24 mouse cellular contexts compared by ENCODE assay signal in the genomic region with DNA sequence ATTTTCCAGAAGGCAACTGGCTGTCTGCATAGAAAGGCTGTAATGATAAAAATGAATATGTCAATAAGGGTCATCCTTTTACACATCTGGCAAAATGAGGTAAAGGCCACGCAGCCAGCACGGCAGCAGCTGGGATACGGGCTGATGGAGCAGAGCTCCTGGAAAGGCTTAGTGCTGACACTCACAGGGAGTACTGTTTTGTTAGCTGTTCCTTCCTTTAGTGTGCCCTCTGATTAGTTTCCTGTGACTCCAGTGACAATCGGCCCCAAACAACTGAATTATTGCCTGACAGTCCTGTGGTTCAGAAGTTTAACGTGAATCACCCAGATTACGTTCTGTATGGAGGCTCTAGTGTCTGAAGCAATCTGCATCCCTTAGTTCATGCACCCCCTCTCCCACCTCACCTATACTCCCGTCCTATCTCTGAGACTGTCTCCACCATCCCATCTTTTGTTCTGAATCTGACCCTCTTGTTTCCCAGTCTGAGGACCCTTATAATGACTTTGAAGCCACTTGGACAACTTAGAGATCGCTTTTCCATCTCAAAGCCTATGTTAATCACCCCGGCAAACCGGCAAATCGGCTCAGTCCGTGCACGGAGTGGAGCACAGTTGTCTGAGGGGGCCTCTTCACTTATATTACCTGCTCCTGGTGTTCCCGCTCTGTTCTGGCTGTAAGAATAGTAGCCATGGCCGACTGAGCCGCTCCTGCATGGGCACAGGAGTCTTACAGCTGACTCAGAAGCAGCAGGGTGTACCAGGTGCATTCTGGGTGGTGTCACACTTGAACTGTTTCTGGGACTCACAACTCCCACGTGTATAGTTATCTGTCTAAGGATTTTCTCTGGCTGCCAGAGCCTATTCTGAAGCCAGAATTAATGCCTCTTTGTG. TPM values are rescaled to one million over a fixed set of nuclear protein-coding genes. Genes with fewer than 3 reads are reported as not detected.
DNase-seq lines count a peak whose midpoint lies in the region; ATAC-seq and TF ChIP-seq lines count a peak whose summit lies in the region.
"Had no signal": no experiment of that assay in that cellular context is flagged by ENCODE, and none has a peak within 500 bp of the region (broad histone marks: within the 10 kb centered on the region; RNA-seq: fewer than 3 reads in every experiment).

No protein-coding gene starts in this region.

- H3K27ac ChIP-seq in heart, postnatal 0 days (ENCODE audit: low read depth) = no peak overlapping the region
- H3K27ac ChIP-seq in kidney, postnatal 0 days = peak overlapping the region; percentile 70
- no peak overlapping the region for H3K27ac ChIP-seq in heart, adult 2 months
- H3K27ac ChIP-seq: heart, embryonic 13.5 days; hindbrain, embryonic 14.5 days; liver, embryonic 13.5 days; neural tube, embryonic 12.5 days; stomach, embryonic 15.5 days had no signal

- no peaks in the 10 kb centered on the region for H3K4me1 ChIP-seq in heart, postnatal 0 days (ENCODE audit: control insufficient read depth, insufficient read depth)
- H3K4me1 ChIP-seq in E14TG2a.4 (replicated peaks; ENCODE audit: low read depth, low read length) = peaks cover 46% of the 10 kb centered on the region
- 0 out of 2 replicates have a peak, but pooled peaks cover 4% of the 10 kb centered on the region for H3K4me1 ChIP-seq in kidney, postnatal 0 days (replicated peaks; ENCODE audit: insufficient read depth, low read length)
- H3K4me1 ChIP-seq in heart, adult 2 months (ENCODE audit: control insufficient read depth, insufficient read depth, low read length) = no peaks in the 10 kb centered on the region; the same call in 1 of the 2 replicates
- H3K4me1 ChIP-seq: heart, embryonic 13.5 days; liver, embryonic 13.5 days; neural tube, embryonic 12.5 days; stomach, embryonic 15.5 days had no signal

- no peaks in the 10 kb centered on the region for H3K9me3 ChIP-seq in heart, postnatal 0 days (replicated peaks; ENCODE audit: control insufficient read depth, low read length)
- peaks cover 7% of the 10 kb centered on the region for H3K9me3 ChIP-seq in E14TG2a.4 (ENCODE audit: low read length)
- no peaks in the 10 kb centered on the region for H3K9me3 ChIP-seq in kidney, postnatal 0 days (replicated peaks; ENCODE audit: low read length)
- H3K9me3 ChIP-seq: heart, embryonic 13.5 days; liver, embryonic 13.5 days; neural tube, embryonic 12.5 days; stomach, embryonic 15.5 days had no signal

- TF ChIP-seq EP300 in heart, postnatal 0 days (IDR thresholded peaks at IDR 0.05; ENCODE audit: low read depth) = no peak
- TF ChIP-seq EP300 in heart, adult 2 months (IDR thresholded peaks at IDR 0.05; ENCODE audit: insufficient read depth, low read depth, low read length) = no peak

- no peaks in the 10 kb centered on the region for H3K79me2 ChIP-seq in heart, adult 2 months (replicated peaks; ENCODE audit: control insufficient read depth, insufficient read depth, low read length)

- no peaks in the 10 kb centered on the region for H3K27me3 ChIP-seq in heart, postnatal 0 days (ENCODE audit: control insufficient read depth, insufficient read depth, low read length)
- no peaks in the 10 kb centered on the region for H3K27me3 ChIP-seq in E14TG2a.4 (ENCODE audit: insufficient read depth, low read length)
- no peaks in the 10 kb centered on the region for H3K27me3 ChIP-seq in kidney, postnatal 0 days (ENCODE audit: insufficient read depth, low read length)
- no peaks in the 10 kb centered on the region for H3K27me3 ChIP-seq in heart, adult 2 months (ENCODE audit: control insufficient read depth, insufficient read depth, low read length)
- H3K27me3 ChIP-seq: heart, embryonic 13.5 days; liver, embryonic 13.5 days; neural tube, embryonic 12.5 days; stomach, embryonic 15.5 days had no signal

- TF ChIP-seq POLR2A in heart, adult 2 months (IDR thresholded peaks at IDR 0.05; ENCODE audit: insufficient read depth, low read depth, low read length) = no peak

- no peak for ATAC-seq in heart, postnatal 0 days (ENCODE audit: insufficient read depth, low read depth)
- peak; percentile 87 for ATAC-seq in kidney, postnatal 0 days (replicated peaks; ENCODE audit: low FRiP score, low read depth)
- ATAC-seq: forebrain, embryonic 14.5 days; inflammation-experienced regulatory T-cells, adult 6 months had no signal

- TF ChIP-seq CTCF in heart, postnatal 0 days (IDR thresholded peaks at IDR 0.05; ENCODE audit: low read depth) = no peak
- TF ChIP-seq CTCF in E14TG2a.4 (conservative IDR thresholded peaks at IDR 0.05; ENCODE audit: low read length) = no peak
- no peak for TF ChIP-seq CTCF in kidney, postnatal 0 days (IDR thresholded peaks at IDR 0.05; ENCODE audit: low read depth)
- no peak for TF ChIP-seq CTCF in heart, adult 2 months (IDR thresholded peaks at IDR 0.05)

- 60% methylated on average over 17 of the region's 17 CpGs for WGBS in heart, postnatal 0 days
- 24% methylated on average over 17 of the region's 17 CpGs for WGBS in kidney, postnatal 0 days
- WGBS in heart, adult 2 months = 59% methylated on average over 17 of the region's 17 CpGs

- DNase-seq in heart, postnatal 0 days (ENCODE audit: low spot score) = peak; percentile 25
- no peak for DNase-seq in heart, postnatal 4 days
- DNase-seq in ZHBTc4 (ENCODE audit: low read depth, low spot score) = peak; percentile 53
- peak; percentile 88 for DNase-seq in kidney, postnatal 0 days (ENCODE audit: low spot score)
- no peak for DNase-seq in heart, adult 2 months
- no peak for DNase-seq in adrenal gland, adult 8-10 months
- DNase-seq in left cerebral cortex, postnatal 25 days (ENCODE audit: low spot score in 2 of 2) = no peak
- DNase-seq: adrenal gland, postnatal 36 days; cerebellum, adult 11 months; cerebellum, adult 9-11 months; heart, adult 18-20 months; liver, embryonic 13.5 days; lung, adult 2 months; midbrain, embryonic 14.5 days; right cerebral cortex, postnatal 25 days; thymus, adult 18-20 months; thymus, postnatal 4 days had no signal

- H3K36me3 ChIP-seq in heart, postnatal 0 days (replicated peaks; ENCODE audit: control insufficient read depth, insufficient read depth, low read length) = no peaks in the 10 kb centered on the region
- H3K36me3 ChIP-seq in E14TG2a.4 (ENCODE audit: insufficient read depth, low read length) = no peaks in the 10 kb centered on the region
- no peaks in the 10 kb centered on the region for H3K36me3 ChIP-seq in kidney, postnatal 0 days (ENCODE audit: insufficient read depth, low read length)
- H3K36me3 ChIP-seq in heart, adult 2 months (ENCODE audit: control insufficient read depth, insufficient read depth, low read length) = no peaks in the 10 kb centered on the region
- H3K36me3 ChIP-seq: heart, embryonic 13.5 days; liver, embryonic 13.5 days; neural tube, embryonic 12.5 days; stomach, embryonic 15.5 days had no signal

- intact Hi-C loops in heart, adult 2 months (cut with DNase I) = no loop called here
- intact Hi-C loops in left cerebral cortex, postnatal 25 days (cut with DNase I) = no loop called here

- no peak overlapping the region for H3K4me3 ChIP-seq in heart, postnatal 0 days (ENCODE audit: low read depth, low read length)
- peak overlapping the region; percentile 26; the same call in 1 of the 2 replicates for H3K4me3 ChIP-seq in E14TG2a.4 (replicated peaks; ENCODE audit: low read length)
- H3K4me3 ChIP-seq in kidney, postnatal 0 days (replicated peaks; ENCODE audit: low read depth, low read length) = no peak overlapping the region
- H3K4me3 ChIP-seq in heart, adult 2 months = no peak overlapping the region
- H3K4me3 ChIP-seq: heart, embryonic 13.5 days; liver, embryonic 13.5 days; neural tube, embryonic 12.5 days; stomach, embryonic 15.5 days had no signal

- H3K4me2 ChIP-seq in heart, postnatal 0 days (ENCODE audit: low read depth, low read length) = no peak overlapping the region
- 0 out of 2 replicates have a peak overlapping the region, but pooled peaks have one; percentile 11 for H3K4me2 ChIP-seq in kidney, postnatal 0 days (ENCODE audit: low read length)
- H3K4me2 ChIP-seq: heart, embryonic 13.5 days; hindbrain, embryonic 14.5 days; liver, embryonic 13.5 days; neural tube, embryonic 12.5 days; stomach, embryonic 15.5 days had no signal

- H3K9ac ChIP-seq in heart, postnatal 0 days (replicated peaks; ENCODE audit: low read depth, low read length) = no peak overlapping the region
- peak overlapping the region; percentile 31; the same call in 1 of the 2 replicates for H3K9ac ChIP-seq in kidney, postnatal 0 days (ENCODE audit: low read depth, low read length)
- H3K9ac ChIP-seq in heart, adult 2 months (ENCODE audit: low read depth, low read length) = no peak overlapping the region
- H3K9ac ChIP-seq: heart, embryonic 13.5 days; hindbrain, embryonic 14.5 days; liver, embryonic 13.5 days; neural tube, embryonic 12.5 days; stomach, embryonic 15.5 days had no signal

RNA-seq across cellular contexts. Expression of a gene that starts 39.6 kb away (rescaled TPM):
- 23.3 and 24.1 TPM in 2 replicates for total RNA-seq in heart, postnatal 0 days (2014; rRNA removed; ENCODE audit: low replicate concordance)
- polyA plus RNA-seq in heart, postnatal 0 days (2015; fragmentation: Nextera tagmentation; extraction: Ambion mirVana) = 14.1 and 16.4 TPM in 2 replicates
- 1 to 10 TPM; 5.3 to 7.4 TPM for total RNA-seq in heart, postnatal 4 days (2021)
- polyA plus RNA-seq in kidney, postnatal 0 days (2015; fragmentation: Nextera tagmentation; extraction: Ambion mirVana) = 14.1 and 17.7 TPM in 2 replicates
- total RNA-seq in heart, adult 2 months (2021) = 10 to 100 TPM; 34.8 to 57.6 TPM
- 37.8 and 50.5 TPM in 2 replicates for polyA plus RNA-seq in heart, adult 2 months (2012; rRNA removed)
- total RNA-seq in adrenal gland, adult 8-10 months (2022) = 10 to 100 TPM; 10.7 to 12.1 (median 11.9) TPM
- total RNA-seq in left cerebral cortex, postnatal 25 days (2021) = 10 to 100 TPM in 1 of 2 experiments, 1 to 10 TPM in 1; 8.5 to 11.8 TPM

RNA-seq across cellular contexts. Expression of a gene that starts 59.6 kb away (rescaled TPM):
- 26.4 and 37.5 TPM in 2 replicates for total RNA-seq in heart, postnatal 0 days (2014; rRNA removed; ENCODE audit: low replicate concordance)
- 60.5 and 67.9 TPM in 2 replicates for polyA plus RNA-seq in heart, postnatal 0 days (2015; fragmentation: Nextera tagmentation; extraction: Ambion mirVana)
- 10 to 100 TPM; 62.0 to 71.1 TPM for total RNA-seq in heart, postnatal 4 days (2021)
- polyA plus RNA-seq in kidney, postnatal 0 days (2015; fragmentation: Nextera tagmentation; extraction: Ambion mirVana) = 34.3 and 35.3 TPM in 2 replicates
- 100 to 1,000 TPM; 135 to 224 TPM for total RNA-seq in heart, adult 2 months (2021)
- polyA plus RNA-seq in heart, adult 2 months (2012; rRNA removed) = 37.5 and 76.6 TPM in 2 replicates
- 10 to 100 TPM; 19.5 to 61.3 (median 25.4) TPM for total RNA-seq in adrenal gland, adult 8-10 months (2022)
- 10 to 100 TPM; 90.1 to 90.7 TPM for total RNA-seq in left cerebral cortex, postnatal 25 days (2021)

Comparison
In these comparisons a context has a peak if more than half of its experiments do, and no peak if none do; other contexts are left out.
1. DNase-seq: peak in heart, postnatal 0 days (single experiment), ZHBTc4 (single experiment) and kidney, postnatal 0 days (single experiment); none in heart, postnatal 4 days (single experiment), heart, adult 2 months (0 of 2), adrenal gland, adult 8-10 months (single experiment) and left cerebral cortex, postnatal 25 days (0 of 2).